8 mouse cellular contexts compared by ENCODE assay signal in the genomic region with DNA sequence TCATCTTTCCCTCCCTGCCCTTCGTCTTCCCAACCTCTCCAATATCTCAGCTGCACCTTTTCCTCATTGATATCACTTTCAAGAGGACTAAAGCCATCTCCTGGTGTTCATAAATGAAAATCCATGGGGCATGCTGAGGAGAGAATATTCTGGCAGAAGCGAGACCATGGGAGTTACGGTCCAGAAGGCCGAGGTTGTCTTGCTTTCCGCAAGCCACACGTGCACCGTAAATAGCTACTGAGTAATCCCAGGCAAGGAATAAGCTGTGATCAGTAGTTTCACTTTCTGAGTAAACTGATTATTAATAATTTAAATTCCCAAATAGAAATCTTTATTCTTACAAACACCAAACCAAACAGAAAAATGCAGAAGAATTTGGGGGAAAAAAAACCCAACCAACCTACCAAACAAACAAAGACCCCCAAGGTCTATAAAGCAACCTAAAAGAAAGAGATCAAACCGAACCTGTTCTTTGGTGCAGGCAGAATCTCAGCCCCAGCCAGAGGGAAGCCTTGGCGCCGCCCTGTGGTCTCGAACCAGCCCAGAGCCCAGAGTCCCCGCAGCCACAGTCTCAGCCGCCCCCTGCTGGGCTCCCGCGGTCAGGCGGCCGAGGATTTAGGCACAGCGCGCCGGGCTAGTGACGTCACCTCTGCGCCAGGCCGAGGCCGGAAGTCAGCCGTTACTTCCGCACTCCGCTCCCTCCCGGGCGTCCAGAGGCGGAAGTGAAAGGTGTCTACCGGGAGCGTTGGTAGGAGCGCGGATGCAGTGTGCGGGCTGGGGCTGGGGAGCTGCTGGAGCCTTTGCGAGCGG. TPM values are rescaled to one million over a fixed set of nuclear protein-coding genes. Genes with fewer than 3 reads are reported as not detected.
A peak's percentile ranks its signal among the peaks of the same experiment; 100 is the strongest.
DNase-seq lines count a peak whose midpoint lies in the region; ATAC-seq and TF ChIP-seq lines count a peak whose summit lies in the region.
"Not testable (repeated sequence)": the region's sequence is repeated elsewhere in the genome, so short reads cannot be mapped to it uniquely, and the experiment has no call there.

Mterf1b (plus strand) TSS at position 697 of the 810 bp plus-strand sequence.

- peak within 1 kb of the TSS; percentile 77 for H3K4me2 ChIP-seq in hindbrain, embryonic 16.5 days (ENCODE audit: low read length)
- peak within 1 kb of the TSS; percentile 73 for H3K4me2 ChIP-seq in limb, embryonic 12.5 days
- H3K4me2 ChIP-seq in neural tube, embryonic 15.5 days: peak within 1 kb of the TSS; percentile 75

- intact Hi-C loops in gastrocnemius, adult 2 months (cut with DNase I): loop anchor here (2.0 to 10.0 kb wide), 3 partner anchors 90 to 387 kb away; partner anchors contain the start of genes Ankib1, Cyp51 and Krit1

- ATAC-seq in hindbrain, embryonic 16.5 days: peak; percentile 99
- peak; percentile 95 for ATAC-seq in limb, embryonic 12.5 days (ENCODE audit: insufficient number of reproducible peaks, insufficient read depth, low FRiP score, low TSS enrichment, low read depth)
- ATAC-seq in neural tube, embryonic 15.5 days (ENCODE audit: low FRiP score): peak; percentile 99

- not testable (repeated sequence) for H3K9me3 ChIP-seq in embryonic facial prominence, embryonic 10.5 days; hindbrain, embryonic 16.5 days (ENCODE audit: control insufficient read depth, low read length); limb, embryonic 12.5 days; neural tube, embryonic 15.5 days (replicated peaks)
- peaks cover 13% of the 10 kb centered on the region; the same call in 1 of the 2 replicates for H3K9me3 ChIP-seq in megakaryocyte, embryonic 14.5 days

- H3K9ac ChIP-seq in hindbrain, embryonic 16.5 days (ENCODE audit: low read depth, low read length): peak within 1 kb of the TSS; percentile 47; the same call in 1 of the 2 replicates
- H3K9ac ChIP-seq in limb, embryonic 12.5 days (replicated peaks): peak within 1 kb of the TSS; percentile 56
- H3K9ac ChIP-seq in neural tube, embryonic 15.5 days (replicated peaks): peak within 1 kb of the TSS; percentile 51

- not testable (repeated sequence) for TF ChIP-seq CTCF in bone marrow, adult 2 months (IDR thresholded peaks at IDR 0.05; ENCODE audit: control insufficient read depth, insufficient read depth, low read length)
- peak; percentile 12; the same call in 1 of the 2 replicates for TF ChIP-seq CTCF in gastrocnemius, adult 2 months (IDR thresholded peaks at IDR 0.05)

- H3K27me3 ChIP-seq in embryonic facial prominence, embryonic 10.5 days (replicated peaks; ENCODE audit: low read depth, poor library complexity, severe bottlenecking); hindbrain, embryonic 16.5 days (replicated peaks; ENCODE audit: control insufficient read depth, insufficient read depth, low read length); limb, embryonic 12.5 days; megakaryocyte, embryonic 14.5 days (replicated peaks); neural tube, embryonic 15.5 days (replicated peaks): not testable (repeated sequence)

- 57% methylated on average over 12 of the region's 37 CpGs for WGBS in bone marrow, adult 2 months
- WGBS in embryonic facial prominence, embryonic 10.5 days: 55% methylated on average over 13 of the region's 37 CpGs
- 87% methylated on average over 8 of the region's 37 CpGs for WGBS in hindbrain, embryonic 16.5 days
- WGBS in limb, embryonic 12.5 days: 58% methylated on average over 12 of the region's 37 CpGs
- 68% methylated on average over 10 of the region's 37 CpGs for WGBS in neural tube, embryonic 15.5 days

- not testable (repeated sequence) for H3K4me1 ChIP-seq in bone marrow, adult 2 months (ENCODE audit: control insufficient read depth, insufficient read depth, low read length); embryonic facial prominence, embryonic 10.5 days; hindbrain, embryonic 16.5 days (ENCODE audit: control insufficient read depth, insufficient read depth, low read depth, low read length); limb, embryonic 12.5 days (replicated peaks); megakaryocyte, embryonic 14.5 days; neural tube, embryonic 15.5 days

- not testable (repeated sequence) for TF ChIP-seq POLR2A in bone marrow, adult 2 months (IDR thresholded peaks at IDR 0.05; ENCODE audit: borderline replicate concordance, control insufficient read depth, low read depth, low read length)

- peak; percentile 48 for DNase-seq in 416B (ENCODE audit: low read depth)
- not testable (repeated sequence) for DNase-seq in embryonic facial prominence, embryonic 10.5 days (ENCODE audit: low spot score); gastrocnemius, adult 2 months

- not testable (repeated sequence) for H3K36me3 ChIP-seq in embryonic facial prominence, embryonic 10.5 days (replicated peaks); hindbrain, embryonic 16.5 days (ENCODE audit: control insufficient read depth, insufficient read depth, low read length); limb, embryonic 12.5 days; megakaryocyte, embryonic 14.5 days (replicated peaks; ENCODE audit: low read length); neural tube, embryonic 15.5 days

- peak within 1 kb of the TSS; percentile 60 for H3K4me3 ChIP-seq in bone marrow, adult 2 months (replicated peaks; ENCODE audit: control insufficient read depth, low read depth, low read length)
- H3K4me3 ChIP-seq in embryonic facial prominence, embryonic 10.5 days: peak within 1 kb of the TSS; percentile 60
- H3K4me3 ChIP-seq in gastrocnemius, adult 2 months: peak within 1 kb of the TSS; percentile 73
- H3K4me3 ChIP-seq in hindbrain, embryonic 16.5 days (ENCODE audit: low read length): peak within 1 kb of the TSS; percentile 39
- peak within 1 kb of the TSS; percentile 42 for H3K4me3 ChIP-seq in limb, embryonic 12.5 days (replicated peaks)
- H3K4me3 ChIP-seq in megakaryocyte, embryonic 14.5 days (replicated peaks): peak within 1 kb of the TSS; percentile 89
- peak within 1 kb of the TSS; percentile 42 for H3K4me3 ChIP-seq in neural tube, embryonic 15.5 days (replicated peaks)

- H3K27ac ChIP-seq in bone marrow, adult 2 months (ENCODE audit: control insufficient read depth, insufficient read depth, low read depth, low read length, poor library complexity); hindbrain, embryonic 16.5 days (ENCODE audit: low read depth, low read length); limb, embryonic 12.5 days: not testable (repeated sequence)
- H3K27ac ChIP-seq in embryonic facial prominence, embryonic 10.5 days (replicated peaks): peak within 1 kb of the TSS; percentile 24; the same call in 1 of the 2 replicates
- H3K27ac ChIP-seq in gastrocnemius, adult 2 months: peak within 1 kb of the TSS; percentile 43; the same call in 1 of the 2 replicates
- 0 out of 2 replicates have a peak within 1 kb of the TSS, but pooled peaks have one; percentile 9 for H3K27ac ChIP-seq in neural tube, embryonic 15.5 days (replicated peaks)

RNA-seq across cellular contexts. Expression of gene Mterf1b, which starts in this region (rescaled TPM):
- 4.7 and 9.0 TPM in 2 replicates for polyA plus RNA-seq in bone marrow, adult 2 months (2011; ENCODE audit: insufficient read depth, insufficient read length, low replicate concordance, missing spikeins)
- 3.3 and 3.7 TPM in 2 replicates for polyA plus RNA-seq in embryonic facial prominence, embryonic 10.5 days (2016; fragmentation: Nextera tagmentation; extraction: Ambion mirVana)
- 1 to 10 TPM; 1.1 to 1.8 TPM for total RNA-seq in gastrocnemius, adult 2 months (2021)
- polyA plus RNA-seq in hindbrain, embryonic 16.5 days (2015; fragmentation: Nextera tagmentation; extraction: Ambion mirVana): 2.1 and 2.2 TPM in 2 replicates
- 3.1 and 3.2 TPM in 2 replicates for polyA plus RNA-seq in limb, embryonic 12.5 days (2016; fragmentation: Nextera tagmentation; extraction: Ambion mirVana)
- 0.30 TPM in 1 of 2 replicates, not detected in the other for polyA plus RNA-seq in megakaryocyte, embryonic 14.5 days (2012; ENCODE audit: insufficient read depth, low replicate concordance)
- 2.2 and 2.9 TPM in 2 replicates for polyA plus RNA-seq in neural tube, embryonic 15.5 days (2015; fragmentation: Nextera tagmentation; extraction: Ambion mirVana)

Comparison
In these comparisons a context has a peak if more than half of its experiments do, and no peak if none do; other contexts are left out.
1. H3K4me3 ChIP-seq: peak in every context shown above with its lines; median percentile 89 in megakaryocyte, embryonic 14.5 days; 73 in gastrocnemius, adult 2 months; 60 in bone marrow, adult 2 months; 60 in embryonic facial prominence, embryonic 10.5 days; 42 in limb, embryonic 12.5 days; 42 in neural tube, embryonic 15.5 days; 39 in hindbrain, embryonic 16.5 days.